Mouse (Mus musculus) kidney, postnatal 4 days (tissue): ENCODE results near the gene Ep400.

ENCODE experiments used
- DNase-seq, 2 experiments: peaks; one replicate each; pipeline ENCODE4 v3.0.0; 2021; ENCODE audit warnings: mixed read lengths in 2 of 2

Ep400 gene

DNA sequence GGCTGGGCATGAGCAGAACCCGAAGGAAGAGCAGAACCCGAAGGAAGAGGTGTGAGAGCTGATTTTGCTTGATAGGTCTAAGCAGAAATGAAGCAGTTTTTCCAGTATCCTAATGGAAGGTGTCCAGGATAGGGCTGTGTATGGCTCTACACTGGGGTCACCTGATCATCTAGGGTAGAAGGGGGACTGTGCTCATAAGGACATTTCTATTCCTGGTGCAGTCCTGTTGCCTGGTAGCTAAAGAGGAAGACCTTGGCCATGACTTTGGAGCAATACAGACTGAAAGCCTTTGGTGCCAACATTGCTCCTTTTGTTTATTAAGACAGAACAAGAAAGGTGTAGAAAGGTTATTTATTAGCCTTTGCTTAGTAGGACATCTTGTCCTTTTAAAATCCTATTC lies 106.5 kb downstream of the Ep400 start:
- no peak for DNase-seq

DNA sequence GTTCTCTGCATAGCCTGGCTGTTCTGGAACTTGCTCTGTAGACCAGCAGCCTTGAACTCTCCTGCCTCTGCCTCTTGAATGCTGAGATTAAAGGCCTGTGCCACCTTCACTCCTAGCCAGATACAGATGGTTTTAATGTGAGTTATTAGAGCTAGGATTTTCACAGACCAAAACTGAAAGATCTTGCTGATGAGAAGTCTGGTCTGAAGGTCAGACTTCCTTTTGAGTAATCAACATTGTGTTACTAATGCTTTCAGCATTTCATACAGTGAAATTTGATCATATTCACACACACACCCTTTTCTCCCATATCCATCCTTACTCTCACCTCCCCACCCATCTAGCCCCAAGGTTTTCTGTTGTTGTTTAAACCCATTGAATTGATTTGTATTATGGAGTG lies 110.8 kb downstream of the Ep400 start:
- DNase-seq = no peak

DNA sequence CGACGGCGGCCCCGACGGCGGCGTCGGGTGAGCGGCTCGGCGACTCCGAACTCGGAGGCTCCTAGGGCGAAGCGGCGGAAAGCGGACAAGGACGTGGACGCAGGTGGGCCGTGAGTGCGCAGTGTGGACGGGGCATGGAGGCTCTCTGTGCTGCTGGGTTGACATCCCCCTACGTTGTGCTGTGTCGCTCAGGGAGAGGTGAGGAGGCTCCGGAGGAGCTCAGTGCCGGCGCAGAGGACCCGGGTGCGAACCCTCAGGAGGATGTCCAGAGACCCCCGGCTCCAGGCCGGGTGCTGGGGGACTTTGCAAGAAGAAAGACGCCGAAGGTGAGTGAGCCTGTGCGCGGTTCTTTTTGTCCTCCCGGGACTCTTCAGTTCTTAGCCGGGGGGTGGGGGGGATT lies 116.8 kb downstream of the Ep400 start:
- no peak for DNase-seq

DNA sequence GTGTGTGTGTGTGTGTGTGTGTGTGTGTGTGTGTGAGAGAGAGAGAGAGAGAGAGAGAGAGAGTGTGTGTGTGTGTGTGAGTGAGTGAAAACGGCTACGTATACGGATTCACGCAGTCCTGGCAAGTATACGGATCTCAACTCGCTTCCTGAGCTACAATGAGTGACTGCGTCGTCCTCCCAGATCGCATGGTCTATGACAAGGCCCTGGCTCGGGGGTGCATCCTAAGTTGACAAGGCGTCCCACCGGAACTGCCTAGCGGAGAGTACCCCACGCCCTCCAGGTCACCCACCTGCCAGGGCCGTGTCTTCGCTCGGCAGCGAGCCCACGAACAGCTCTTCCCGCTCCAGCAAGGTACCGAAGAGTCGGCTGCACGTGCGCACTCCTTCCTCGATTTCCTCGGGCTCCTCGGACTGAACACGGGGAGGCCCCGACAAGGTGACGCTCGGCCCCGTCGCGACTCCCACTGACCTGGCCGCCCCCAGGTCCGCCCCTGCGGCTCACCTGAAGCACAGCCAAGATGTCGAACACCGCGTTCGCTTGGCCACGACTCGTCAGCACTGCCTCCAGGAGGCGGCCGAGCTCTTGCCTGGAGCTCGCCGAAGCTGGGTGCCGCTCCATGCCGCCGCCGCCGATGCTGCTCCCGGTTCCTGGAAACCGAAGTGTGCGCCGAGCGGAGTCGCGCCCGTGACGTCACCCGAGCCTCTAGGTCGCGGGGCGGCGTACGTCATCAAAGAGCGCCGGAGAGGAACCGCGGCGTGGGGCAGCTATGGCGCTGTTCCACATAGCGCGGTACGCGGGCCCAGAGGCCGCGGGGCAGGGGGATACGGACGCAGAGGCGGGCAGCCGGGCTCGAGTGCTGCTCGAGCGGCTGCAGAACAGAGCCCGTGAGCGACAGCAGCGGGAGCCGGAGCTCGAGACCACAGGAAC lies 117.5 kb downstream of the Ep400 start, which contains the start of the genes Noc4l and Ddx51:
Gene Noc4l, minus strand, starts transcription at position 699 of the 930 bp plus-strand sequence.
Gene Ddx51, plus strand, starts transcription at position 733 of the 930 bp plus-strand sequence.
- DNase-seq = peak; percentile 99

DNA sequence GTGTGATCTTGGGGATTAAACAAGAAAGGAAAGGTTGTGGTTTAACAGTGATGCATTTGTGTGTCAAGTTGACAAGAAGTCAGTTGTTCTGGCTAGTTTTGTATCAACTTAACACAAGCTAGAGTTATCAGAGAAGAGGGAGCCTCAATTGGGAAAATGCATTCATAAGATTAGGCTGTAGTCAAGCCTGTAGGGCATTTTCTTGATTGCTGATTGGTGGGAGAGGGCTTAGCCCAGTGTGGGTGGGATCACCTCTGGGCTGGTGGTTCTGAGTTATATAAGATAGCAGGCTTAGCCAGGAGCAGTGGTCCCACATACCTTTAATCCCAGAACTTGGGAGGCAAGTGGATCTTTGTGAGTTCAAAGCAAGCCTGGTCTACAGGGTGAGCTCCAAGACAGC lies 124.1 kb downstream of the Ep400 start:
- DNase-seq = no peak

DNA sequence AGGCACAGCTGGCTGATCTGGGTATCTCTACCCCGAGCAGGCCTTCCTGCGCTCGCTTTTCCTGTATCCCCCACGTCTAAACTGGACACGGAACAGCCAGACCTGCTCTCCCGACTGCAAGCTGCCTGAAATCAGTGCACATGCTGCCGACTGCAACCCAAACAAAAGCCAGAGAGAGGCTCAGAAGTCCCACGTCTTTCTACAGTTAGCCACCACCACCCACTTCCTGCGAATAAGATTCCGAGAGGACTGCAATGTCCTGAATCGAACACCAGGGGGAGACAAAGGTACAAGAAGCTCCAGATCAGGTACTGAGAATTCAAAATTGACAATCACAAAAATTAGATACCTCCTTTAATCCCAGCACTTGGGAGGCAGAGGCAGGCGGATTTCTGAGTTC lies 131.1 kb downstream of the Ep400 start:
- peak; percentile 80 to 83 for DNase-seq

DNA sequence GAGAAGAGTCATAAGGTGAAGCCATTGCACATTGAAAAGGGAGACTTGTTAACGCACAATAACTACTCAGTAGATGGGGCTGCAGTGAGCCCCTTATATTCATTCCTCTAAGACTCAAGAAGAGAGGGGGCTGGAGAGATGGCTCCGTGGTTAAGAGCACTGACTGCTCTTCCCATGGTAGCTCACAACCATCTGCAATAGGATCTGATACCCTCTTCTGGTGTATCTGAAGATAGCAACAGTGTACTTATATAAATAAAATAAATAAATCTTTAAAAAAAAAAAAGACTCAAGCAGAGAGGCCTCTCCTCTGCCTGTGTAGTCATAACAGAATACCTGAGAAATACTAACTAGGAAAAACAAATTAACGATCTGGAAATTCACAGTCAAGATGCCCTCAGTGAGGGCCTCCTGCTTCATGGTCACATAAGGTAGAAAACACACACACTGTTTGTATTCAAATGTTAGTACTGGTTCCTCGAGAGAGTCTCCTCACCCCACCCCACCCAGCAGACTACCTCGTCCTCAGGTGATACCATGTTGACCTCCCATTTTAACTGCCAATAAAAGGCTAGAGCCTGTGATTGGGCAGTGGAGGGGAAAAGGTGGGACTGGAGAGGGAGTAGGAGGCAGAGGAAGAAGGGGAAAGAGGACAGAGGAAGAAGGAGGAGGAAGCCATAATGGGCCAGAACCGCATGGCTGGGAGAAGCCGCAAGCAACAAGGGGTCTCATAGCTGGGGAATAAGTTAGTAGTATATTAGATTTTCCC lies 132.0 kb downstream of the Ep400 start:
- DNase-seq = no peak

DNA sequence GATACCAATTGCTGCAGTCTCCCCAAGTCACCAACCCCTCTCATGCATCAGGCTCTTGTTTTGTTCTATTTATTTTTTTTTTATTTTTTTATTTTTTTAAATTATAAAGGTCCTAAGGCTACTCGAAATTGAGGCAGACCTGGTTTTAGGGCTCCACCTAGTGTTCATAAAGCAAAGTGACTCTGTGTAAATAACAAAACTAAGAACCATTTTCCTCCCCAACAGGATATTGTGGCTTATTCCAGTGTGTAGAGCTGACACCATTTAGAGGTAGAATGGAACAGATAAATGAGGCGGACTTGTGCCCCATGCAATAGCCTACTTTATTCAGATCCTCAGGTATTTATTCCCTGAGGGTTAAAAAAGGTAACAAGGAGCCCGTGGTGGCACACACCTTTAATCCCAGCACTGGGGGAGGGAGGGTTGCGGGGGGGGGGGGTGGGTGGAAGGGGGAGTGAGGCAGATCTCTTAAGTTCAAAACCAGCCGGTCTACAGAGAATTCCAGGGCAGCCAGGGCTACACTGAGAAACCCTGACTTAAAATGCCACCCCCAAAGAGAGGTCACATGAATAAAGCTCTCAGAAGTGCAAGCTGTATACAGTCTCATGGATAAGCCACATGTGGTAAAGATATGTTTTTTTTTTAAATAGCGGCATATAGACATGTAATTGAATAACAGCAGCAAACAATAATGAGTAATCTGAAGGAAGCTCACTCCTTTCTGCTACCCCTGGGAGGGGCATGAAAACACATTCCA lies 134.4 kb downstream of the Ep400 start:
- DNase-seq = no peak

DNA sequence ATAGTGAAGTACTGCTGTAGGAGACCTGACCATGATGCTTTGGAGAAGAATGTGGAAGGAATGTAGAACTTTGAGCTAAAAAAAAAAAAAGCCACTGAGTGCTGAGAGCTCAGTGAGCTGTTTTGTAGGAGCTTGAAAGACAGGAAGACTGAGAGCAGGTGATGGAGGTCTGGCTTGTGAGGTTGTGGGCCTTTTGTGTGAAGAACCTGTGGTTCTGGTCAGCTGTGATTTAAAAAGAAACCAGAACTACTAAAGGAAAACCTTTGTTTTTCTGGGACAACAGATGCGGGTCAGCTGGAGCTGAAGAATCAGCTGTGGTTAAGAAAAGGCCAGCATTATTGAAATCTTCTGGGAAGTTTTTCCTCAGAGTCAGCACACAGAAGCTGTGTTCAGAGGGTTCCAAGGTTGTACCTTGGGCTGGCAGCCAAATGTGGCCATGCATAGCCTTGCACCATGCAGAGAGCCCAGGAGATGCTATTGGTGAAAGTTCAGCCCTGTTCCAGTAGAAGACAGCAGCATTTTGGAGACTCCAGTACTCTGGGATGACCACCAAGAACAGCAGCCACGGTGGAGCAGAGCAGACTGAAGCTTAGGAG lies 140.9 kb downstream of the Ep400 start:
- DNase-seq = peak; percentile 32 to 59

DNA sequence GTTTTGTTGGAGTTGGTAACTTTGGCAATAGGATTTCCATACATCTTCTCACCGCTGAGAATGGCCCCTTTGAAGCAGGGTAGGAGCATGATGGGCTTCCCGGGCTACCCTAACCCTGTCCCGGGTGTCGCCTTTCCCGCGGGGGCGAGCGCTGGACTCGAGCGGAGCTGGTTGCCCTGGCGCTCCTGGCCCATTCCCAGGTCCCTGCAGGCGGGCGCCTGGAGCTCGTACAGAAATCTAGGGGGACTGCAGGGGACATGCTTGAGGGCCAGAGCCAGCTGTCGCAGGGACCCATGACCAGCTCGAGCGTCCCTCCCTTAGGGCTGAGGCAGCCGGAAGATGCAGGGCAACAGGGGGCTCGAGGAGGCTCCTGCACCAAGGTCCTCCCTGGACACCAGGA lies 142.4 kb downstream of the Ep400 start:
- peak; percentile 10 to 12 for DNase-seq

DNA sequence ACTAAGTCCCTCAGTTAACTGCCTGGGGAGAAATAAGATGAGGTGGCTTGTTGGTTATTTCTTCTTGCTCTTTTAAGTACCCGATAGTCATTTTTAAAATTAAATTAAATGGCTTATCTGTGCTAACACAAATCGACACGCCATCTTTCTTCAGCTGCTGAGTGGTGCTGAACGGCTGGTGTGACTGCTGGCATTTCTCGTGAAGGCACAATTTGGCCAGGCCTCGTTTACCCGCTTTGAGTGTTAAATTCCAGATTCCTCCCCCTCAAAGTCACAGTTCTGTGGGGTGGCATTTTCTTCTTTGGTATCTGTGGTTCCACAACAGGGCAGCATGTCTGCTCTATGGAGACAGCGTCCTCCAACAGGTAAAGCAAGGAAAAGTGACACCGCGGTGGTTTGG lies 143.2 kb downstream of the Ep400 start:
- no peak for DNase-seq

DNA sequence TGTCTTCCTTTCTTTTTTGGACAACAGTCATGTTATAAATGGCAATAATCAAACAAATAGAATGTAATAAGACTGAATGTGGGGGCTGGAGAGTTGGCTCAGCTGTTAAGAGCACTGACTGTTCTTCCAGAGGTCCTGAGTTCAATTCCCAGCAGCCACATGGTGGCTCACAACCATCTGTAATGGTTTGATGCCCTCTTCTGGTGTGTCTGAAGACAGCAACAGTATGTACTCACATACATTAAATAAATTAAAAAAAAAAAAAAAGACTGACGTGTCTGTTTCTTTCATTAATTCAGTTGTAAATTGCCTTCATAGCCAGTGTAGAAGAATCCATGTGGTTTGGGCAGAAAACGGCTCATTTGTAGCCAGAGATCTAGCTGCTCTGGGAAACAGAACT lies 146.2 kb downstream of the Ep400 start:
- no peak for DNase-seq

DNA sequence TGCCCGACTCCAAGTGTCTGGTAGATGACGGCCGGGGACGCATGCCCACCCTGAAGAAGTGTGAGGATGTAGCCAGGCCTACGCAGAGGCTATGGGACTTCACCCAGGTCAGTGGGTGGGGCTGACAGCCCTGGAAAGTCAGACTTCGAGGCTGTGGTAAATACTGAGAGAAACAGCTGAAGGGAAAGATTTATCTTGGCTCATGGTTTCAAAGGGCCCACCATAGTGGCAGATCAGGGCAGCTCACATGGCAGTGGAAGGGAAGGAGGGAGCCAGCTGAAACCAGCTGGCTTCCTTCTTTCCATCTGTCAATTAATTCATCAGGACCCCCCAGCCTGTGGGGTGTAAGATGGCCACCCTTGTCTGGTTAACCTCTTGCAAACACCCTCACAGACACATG lies 151.3 kb downstream of the Ep400 start:
- DNase-seq = no peak
